Mouse (Mus musculus) hindbrain, embryonic 14.5 days (tissue): ENCODE data around the gene Gm37240. TPM values are rescaled to one million over a fixed set of nuclear protein-coding genes. Genes with fewer than 3 reads are reported as not detected.

Source experiments
- ATAC-seq: fragments of 200-750 bp; cut with Nextera tagmentation; 2 replicates; pipeline ENCODE4 v1.8.0; 2017; ENCODE audit warnings: moderate number of reproducible peaks, mild to moderate bottlenecking, moderate TSS enrichment, moderate library complexity; ENCODE audit not compliant: low FRiP score
- DNase-seq: peaks from one replicate; pipeline ENCODE4 v3.0.0-alpha.2; 2015; ENCODE audit warnings: low spot score
- H3K27ac ChIP-seq: fragments of 300-500 bp; sonication (generic); 2 replicates; pipeline ENCODE4 v1.5.1; 2014; ENCODE audit warnings: mild to moderate bottlenecking, moderate library complexity
- H3K27me3 ChIP-seq: fragments of 300-500 bp; sonication (generic); 2 replicates; pipeline ENCODE4 v1.6.1; 2014; ENCODE audit warnings: mild to moderate bottlenecking, low read length, mixed read lengths; ENCODE audit not compliant: control insufficient read depth, insufficient read depth
- H3K36me3 ChIP-seq: fragments of 300-500 bp; sonication (generic); replicated peaks from 2 replicates; pipeline ENCODE4 v1.6.1; 2014; ENCODE audit not compliant: control insufficient read depth, insufficient read depth
- H3K4me1 ChIP-seq: fragments of 300-500 bp; sonication (generic); replicated peaks from 2 replicates; pipeline ENCODE4 v1.6.1; 2014; ENCODE audit warnings: antibody characterized with exemption, low read length, mixed read lengths; ENCODE audit not compliant: control insufficient read depth, insufficient read depth
- H3K4me2 ChIP-seq: fragments of 300-500 bp; sonication (generic); replicated peaks from 2 replicates; pipeline ENCODE4 v1.6.1; 2014; ENCODE audit warnings: mild to moderate bottlenecking, moderate library complexity
- H3K4me3 ChIP-seq: fragments of 300-500 bp; sonication (generic); replicated peaks from 2 replicates; pipeline ENCODE4 v1.5.1; 2014; ENCODE audit warnings: mild to moderate bottlenecking, low read length
- H3K9ac ChIP-seq: fragments of 300-500 bp; sonication (generic); 2 replicates; pipeline ENCODE4 v1.6.1; 2014
- H3K9me3 ChIP-seq: fragments of 300-500 bp; sonication (generic); 2 replicates; pipeline ENCODE4 v1.6.1; 2016; ENCODE audit warnings: low read length; ENCODE audit not compliant: control insufficient read depth
- WGBS: fragments of 180-500 bp; shearing (Covaris S2); extraction: QIAGEN DNeasy Blood & Tissue Kit; methylation state at CpG from one replicate; pipeline ENCODE4 v1.1.7; 2014; 5-methylcytosine and 5-hydroxymethylcytosine counted together
- polyA plus RNA-seq: library from polyadenylated mRNA; unstranded; fragments of >200 nt; fragmentation: Nextera tagmentation; extraction: Ambion mirVana; gene quantifications from 2 replicates; pipeline ENCODE4 v1.2.1, GENCODE M21; 2014

The Gm37240 gene
- polyA plus RNA-seq, 1 experiment from 2014 or later: 0.94 TPM

- Histone ChIP-seq H3K4me2 (no peak overlapping the region), H3K27ac (no peak overlapping the region), H3K9me3 (no peaks in the 10 kb centered on the region), H3K9ac (no peak overlapping the region), H3K4me1 (0 out of 2 replicates have a peak, but pooled peaks cover 2% of the 10 kb centered on the region), H3K4me3 (no peak overlapping the region), H3K36me3 (no peaks in the 10 kb centered on the region), H3K27me3 (no peaks in the 10 kb centered on the region)
- DNase-seq: no peak
- ATAC-seq: no peak
- 91% methylated on average over 1 of the region's 1 CpGs for WGBS
These were observed 964.1 kb downstream of the Gm37240 start for GRCm38 (mm10) chr3:84923256-84923655.

- H3K4me3 ChIP-seq: no peak overlapping the region
- no peaks in the 10 kb centered on the region for H3K27me3 ChIP-seq
- no peak overlapping the region for H3K27ac ChIP-seq
- peak; percentile 74 for DNase-seq
- no peaks in the 10 kb centered on the region for H3K9me3 ChIP-seq
- H3K4me1 ChIP-seq: 0 out of 2 replicates have a peak, but pooled peaks cover 2% of the 10 kb centered on the region
- no peak overlapping the region for H3K4me2 ChIP-seq
- ATAC-seq: no peak
- H3K9ac ChIP-seq: no peak overlapping the region
- 91% methylated on average over 6 of the region's 6 CpGs for WGBS
- H3K36me3 ChIP-seq: no peaks in the 10 kb centered on the region
These were observed 965.5 kb downstream of the Gm37240 start for GRCm38 (mm10) chr3:84921704-84922420.

DNA sequence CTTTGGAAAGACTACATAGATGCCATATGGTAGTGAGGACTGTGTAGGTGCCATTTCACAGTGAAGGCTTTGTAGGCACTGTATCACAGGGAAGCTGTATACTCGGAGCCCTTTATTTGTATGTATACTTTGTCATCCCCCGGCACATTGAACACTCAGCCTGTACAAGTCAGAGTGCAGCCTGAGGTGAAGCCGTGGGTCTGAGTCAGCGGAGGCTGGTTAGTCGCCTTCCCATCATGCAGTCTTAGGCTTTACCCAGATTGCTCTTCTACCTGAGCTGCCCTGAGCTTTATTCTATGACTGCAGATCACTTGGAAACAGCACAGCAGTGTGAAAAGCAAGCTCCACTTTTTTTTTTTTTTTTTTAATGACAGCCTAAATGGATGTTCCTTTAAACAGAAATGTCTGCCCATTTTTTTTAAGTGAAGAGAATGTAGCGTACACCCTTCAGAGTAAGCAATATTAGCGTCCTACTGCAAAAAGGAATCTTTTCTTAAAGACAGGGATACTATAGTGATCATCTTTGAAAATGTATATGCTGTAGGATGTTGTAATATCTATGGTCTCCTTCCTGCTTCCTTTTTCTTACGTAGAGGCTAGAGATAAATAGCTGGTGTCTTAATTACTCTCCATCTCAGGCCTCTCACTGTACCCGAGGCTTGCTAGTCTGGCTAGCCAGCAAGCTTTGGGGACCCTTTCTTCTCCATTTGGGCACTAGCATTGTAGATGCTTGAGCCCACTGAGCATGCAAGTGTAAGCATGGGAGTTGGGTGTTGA is 969.2 kb downstream of the Gm37240 start:
- H3K9me3 ChIP-seq: no peaks in the 10 kb centered on the region
- no peak for ATAC-seq
- no peaks in the 10 kb centered on the region for H3K36me3 ChIP-seq
- H3K27ac ChIP-seq: no peak overlapping the region
- no peak overlapping the region for H3K4me2 ChIP-seq
- H3K4me1 ChIP-seq: no peaks in the 10 kb centered on the region
- 81% methylated on average over 9 of the region's 9 CpGs for WGBS
- H3K4me3 ChIP-seq: no peak overlapping the region
- H3K9ac ChIP-seq: no peak overlapping the region
- no peaks in the 10 kb centered on the region for H3K27me3 ChIP-seq
- no peak for DNase-seq

- 64% methylated on average over 1 of the region's 1 CpGs for WGBS
- ATAC-seq (no peak), DNase-seq (peak; percentile 42)
- no peaks in the 10 kb centered on the region for H3K27me3 ChIP-seq
- no peak overlapping the region for H3K9ac ChIP-seq
- H3K27ac ChIP-seq: no peak overlapping the region
- no peaks in the 10 kb centered on the region for H3K4me1 ChIP-seq
- H3K36me3 ChIP-seq: no peaks in the 10 kb centered on the region
- no peaks in the 10 kb centered on the region for H3K9me3 ChIP-seq
- no peak overlapping the region for H3K4me3 ChIP-seq
- no peak overlapping the region for H3K4me2 ChIP-seq
These were observed 973.0 kb downstream of the Gm37240 start for GRCm38 (mm10) chr3:84914284-84914683.

DNA sequence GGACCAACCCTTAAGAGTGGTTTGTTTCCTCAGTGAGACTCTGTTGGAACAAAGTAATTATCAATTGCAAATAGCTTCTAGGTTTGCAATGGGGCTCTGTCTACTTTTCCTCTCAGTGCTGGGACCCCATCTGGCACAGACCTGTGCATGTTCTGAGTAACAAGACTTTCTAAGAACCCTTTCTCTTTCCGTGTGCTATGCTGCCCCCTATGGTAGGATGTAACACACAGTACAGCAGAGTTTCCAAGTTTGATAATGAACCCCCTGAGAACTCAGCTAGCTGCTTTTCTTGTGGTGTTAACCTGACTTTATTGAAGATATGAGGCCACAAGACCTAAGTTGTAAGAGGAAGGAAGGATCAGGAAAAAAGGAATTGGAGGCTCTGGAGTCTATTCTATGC is 980.8 kb downstream of the Gm37240 start:
- no peaks in the 10 kb centered on the region for H3K4me1 ChIP-seq
- WGBS: 30% methylated on average over 1 of the region's 1 CpGs

GRCm38 (mm10) chr3:84897952-84898351 is 989.4 kb downstream of the Gm37240 start:
- no peaks in the 10 kb centered on the region for H3K4me1 ChIP-seq
- no peak overlapping the region for H3K4me3 ChIP-seq
- no peak overlapping the region for H3K9ac ChIP-seq
- H3K27me3 ChIP-seq: no peaks in the 10 kb centered on the region
- no peaks in the 10 kb centered on the region for H3K9me3 ChIP-seq
- H3K4me2 ChIP-seq: no peak overlapping the region
- no peak overlapping the region for H3K27ac ChIP-seq
- 79% methylated on average over 8 of the region's 8 CpGs for WGBS
- ATAC-seq (no peak), DNase-seq (no peak)
- no peaks in the 10 kb centered on the region for H3K36me3 ChIP-seq

More for the DNA sequence above, 980.8 kb downstream of the Gm37240 start:
- DNase-seq: peak; percentile 43
- no peak overlapping the region for H3K27ac ChIP-seq
- H3K36me3 ChIP-seq: no peaks in the 10 kb centered on the region; the same call in 1 of the 2 replicates
- H3K9me3 ChIP-seq: no peaks in the 10 kb centered on the region
- ATAC-seq: no peak
- no peak overlapping the region for H3K9ac ChIP-seq
- no peak overlapping the region for H3K4me2 ChIP-seq
- no peaks in the 10 kb centered on the region for H3K27me3 ChIP-seq
- H3K4me3 ChIP-seq: no peak overlapping the region

- H3K27ac ChIP-seq: no peak overlapping the region
- WGBS: 97% methylated on average over 5 of the region's 5 CpGs
- ATAC-seq: no peak
These were observed 996.3 kb downstream of the Gm37240 start for GRCm38 (mm10) chr3:84890983-84891382.

DNA sequence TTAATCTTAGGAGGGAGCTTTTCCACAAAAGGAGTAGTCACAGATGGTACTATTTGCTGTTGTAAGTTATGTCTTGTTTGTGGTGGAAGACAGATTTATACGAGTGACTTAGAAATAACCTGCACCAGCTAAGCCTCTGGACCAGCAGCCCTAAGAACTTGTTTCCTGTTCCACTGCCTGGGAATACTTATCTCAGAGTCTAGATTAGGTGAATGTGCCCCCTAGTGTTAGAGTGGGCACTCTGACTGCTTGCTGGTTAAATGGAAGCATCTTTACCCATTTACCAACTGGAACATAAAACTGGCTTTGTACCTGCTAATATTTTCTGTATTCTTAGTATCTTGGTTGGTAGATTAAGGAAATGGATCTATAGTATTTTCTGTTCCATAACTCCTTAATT is 997.7 kb downstream of the Gm37240 start:
- H3K27ac ChIP-seq: no peak overlapping the region
- no peaks in the 10 kb centered on the region for H3K4me1 ChIP-seq
- no peak overlapping the region for H3K9ac ChIP-seq
- no peak overlapping the region for H3K4me2 ChIP-seq
- no peaks in the 10 kb centered on the region for H3K36me3 ChIP-seq
- WGBS: 80% methylated on average over 1 of the region's 1 CpGs
- H3K9me3 ChIP-seq: no peaks in the 10 kb centered on the region
- DNase-seq: peak; percentile 62
- no peak overlapping the region for H3K4me3 ChIP-seq
- ATAC-seq: no peak
- no peaks in the 10 kb centered on the region for H3K27me3 ChIP-seq

More at GRCm38 (mm10) chr3:84890983-84891382, 996.3 kb downstream of the Gm37240 start:
- Histone ChIP-seq H3K4me2 (no peak overlapping the region), H3K4me3 (no peak overlapping the region), H3K9ac (no peak overlapping the region), H3K27me3 (no peaks in the 10 kb centered on the region), H3K36me3 (no peaks in the 10 kb centered on the region), H3K9me3 (no peaks in the 10 kb centered on the region), H3K4me1 (no peaks in the 10 kb centered on the region)
- no peak for DNase-seq

- Histone ChIP-seq H3K9me3 (no peaks in the 10 kb centered on the region), H3K36me3 (no peaks in the 10 kb centered on the region), H3K9ac (no peak overlapping the region), H3K4me2 (no peak overlapping the region), H3K4me3 (no peak overlapping the region), H3K27me3 (no peaks in the 10 kb centered on the region), H3K27ac (no peak overlapping the region), H3K4me1 (no peaks in the 10 kb centered on the region)
- DNase-seq (no peak), ATAC-seq (no peak)
- WGBS: 42% methylated on average over 11 of the region's 11 CpGs
These were observed 1003.4 kb downstream of the Gm37240 start for GRCm38 (mm10) chr3:84883817-84884483.
